Mouse (Mus musculus) embryonic stem cell, embryonic (primary cell): ENCODE measurements at regions not wholly inside any gene's neighbourhood (a gene's known extent, or its start where the extent isn't known, plus 50 kb on each side); places are given as distances from the start of the nearest gene placed in this dataset.

ENCODE experiments used
- CTCF ChIA-PET, 4 experiments: fragments of 300-600 bp in 2 of 4; fragments of 350-600 bp in 2 of 4; sonication (Branson Sonifier 250); formaldehyde crosslinking; loops; one replicate each; lab custom pipeline; 2022; ENCODE audit warnings: inconsistent platforms in 2 of 4; lab: Charles Lee
- POLR2A ChIA-PET, 4 experiments: fragments of 300-600 bp in 2 of 4; fragments of 350-600 bp in 2 of 4; sonication (Branson Sonifier 250); formaldehyde crosslinking; loops; one replicate each; lab custom pipeline; 2022; ENCODE audit warnings: antibody characterized with exemption in 4 of 4, inconsistent platforms in 1 of 4; lab: Charles Lee

DNA sequence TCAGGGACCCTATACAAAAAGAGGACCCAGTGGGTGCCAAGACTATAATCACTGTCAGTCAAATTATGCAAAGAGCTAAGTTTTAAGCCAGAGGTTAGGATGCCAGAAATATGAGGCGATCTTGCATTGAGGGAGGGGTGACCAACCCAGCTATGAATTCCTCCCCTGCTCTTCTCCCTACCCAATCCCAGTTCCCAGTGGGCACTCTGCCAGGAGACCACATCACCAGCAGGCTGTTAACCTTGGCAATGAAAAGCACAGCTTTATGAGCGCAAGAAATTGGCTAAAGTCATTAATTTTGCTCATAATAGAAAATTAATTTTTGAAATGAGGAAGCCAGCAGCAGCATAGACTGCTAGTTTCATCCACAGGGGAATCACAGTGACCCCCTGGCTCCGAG is 65.7 kb upstream of the B3gat1 start:
- ChIA-PET CTCF (no interaction called here), POLR2A (no interaction called here)

DNA sequence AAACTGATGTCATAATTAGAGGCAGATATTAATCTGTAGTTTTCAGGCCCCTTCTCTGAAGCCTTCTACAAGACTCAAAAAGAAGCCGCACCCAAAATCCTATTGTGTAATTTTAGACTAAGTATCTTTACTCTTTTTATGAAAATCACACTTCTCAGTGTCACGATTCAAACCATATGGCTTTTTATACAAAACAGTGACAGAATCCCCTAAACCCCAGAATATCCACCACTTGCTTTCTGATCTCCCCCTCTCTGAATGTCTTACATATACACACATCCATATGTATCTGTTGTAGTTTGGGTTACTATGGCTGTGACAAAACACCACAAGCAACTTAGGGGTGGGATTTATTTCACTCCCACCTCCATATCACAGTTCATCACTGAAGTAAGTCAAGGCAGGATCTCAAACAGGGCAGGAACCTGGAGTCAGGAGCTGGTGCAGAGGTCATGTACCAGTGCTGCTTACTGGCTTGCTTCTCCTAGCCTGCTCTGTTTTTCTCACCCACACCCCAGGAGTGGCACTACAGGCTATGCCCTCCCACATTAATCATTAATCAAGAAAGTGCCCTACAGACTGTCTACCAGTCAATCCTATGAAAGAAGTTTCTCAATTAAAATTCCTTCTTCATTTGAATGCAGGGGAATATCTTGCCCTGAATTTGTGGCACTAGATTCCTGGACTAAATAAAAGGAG is 59.3 kb upstream of the B3gat1 start:
- POLR2A ChIA-PET = no interaction called here

DNA sequence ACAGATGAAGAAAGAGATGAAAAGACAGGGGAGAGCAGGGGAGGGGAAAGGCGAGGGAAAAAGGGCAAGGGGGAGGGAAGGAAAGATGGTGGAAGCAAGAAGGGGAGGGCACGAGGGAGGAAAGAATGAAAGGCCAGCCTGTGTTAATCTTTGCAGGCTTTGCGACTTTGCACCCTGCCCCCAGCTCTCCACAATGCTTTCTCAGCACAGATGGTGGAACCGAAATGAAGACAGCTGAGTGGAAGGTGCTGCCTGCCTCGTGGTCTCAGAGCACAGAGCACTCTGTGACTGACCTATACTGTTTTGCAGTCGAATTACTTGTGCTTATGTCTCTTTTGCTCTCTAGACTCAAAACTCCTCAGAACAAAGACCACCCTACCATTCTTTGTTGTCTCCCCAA is 55.2 kb upstream of the B3gat1 start:
- CTCF ChIA-PET = no interaction called here
- POLR2A ChIA-PET = interaction anchor here in 1 of 4 experiments (0.6 kb wide), 1 partner anchor 1766 kb away, joined by 3 read pairs; no protein-coding TSS in a partner anchor

More for the DNA sequence above, 59.3 kb upstream of the B3gat1 start:
- CTCF ChIA-PET = no interaction called here

DNA sequence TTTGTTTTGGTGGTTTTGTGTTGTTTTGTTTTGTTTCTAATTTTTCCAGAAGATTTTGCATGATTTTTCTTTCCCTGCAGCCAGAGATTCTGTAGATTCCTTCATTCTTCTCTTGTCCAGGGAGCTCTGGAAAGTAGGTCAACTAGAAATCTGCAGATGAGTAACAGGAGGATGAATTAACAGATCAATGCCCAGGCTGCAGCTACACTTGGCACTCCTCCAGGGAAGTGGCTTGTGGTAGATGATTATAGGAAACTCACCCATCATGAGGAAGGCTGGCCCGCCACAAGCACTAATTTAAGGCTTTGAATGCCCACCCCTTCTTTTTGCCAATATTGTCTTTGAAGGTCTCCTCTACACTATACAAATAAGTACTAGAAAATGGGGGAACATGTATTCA is 52.0 kb upstream of the B3gat1 start:
- CTCF ChIA-PET = no interaction called here
- POLR2A ChIA-PET = no interaction called here
